Mouse (Mus musculus): Measurements from ENCODE around the gene Zw10. TPM values are rescaled to one million over a fixed set of nuclear protein-coding genes. Genes with fewer than 3 reads are reported as not detected.

Zw10 gene
- polyA plus RNA-seq, 1 experiment = 16.7 TPM

GRCm38 (mm10) chr9:49125706-49126105 is 70.3 kb downstream of the Zw10 start:
- no peak for TF ChIP-seq CTCF (IDR thresholded peaks at IDR 0.05; ENCODE audit: low read depth, low read length)
- Histone ChIP-seq H3K4me1 (ENCODE audit: control insufficient read depth, insufficient read depth, low read length) (peaks cover 1% of the 10 kb centered on the region; the same call in 1 of the 2 replicates), H3K27ac (ENCODE audit: insufficient read depth, low read depth, low read length) (no peak overlapping the region), H3K4me3 (ENCODE audit: insufficient read depth, low read length) (no peak overlapping the region)

Other genes with a start within 250 kb of the Zw10 start
- 2.7 and 2.9 TPM in 2 replicates for gene Zbtb16, start 219.4 kb upstream of the Zw10 start, polyA plus RNA-seq (2012; ENCODE audit: insufficient read depth, insufficient read length, missing spikeins)
- not detected in 2 replicates for gene Htr3a, start 144.5 kb upstream of the Zw10 start, polyA plus RNA-seq (2012; ENCODE audit: insufficient read depth, insufficient read length, missing spikeins)
- gene Htr3b, start 90.6 kb upstream of the Zw10 start, polyA plus RNA-seq (2012; ENCODE audit: insufficient read depth, insufficient read length, missing spikeins) = not detected in 2 replicates
- gene Usp28, start 70.2 kb upstream of the Zw10 start, polyA plus RNA-seq (2012; ENCODE audit: insufficient read depth, insufficient read length, missing spikeins) = 18.2 and 18.7 TPM in 2 replicates
- gene Tmprss5, start 25.6 kb downstream of the Zw10 start, polyA plus RNA-seq (2012; ENCODE audit: insufficient read depth, insufficient read length, missing spikeins) = not detected in 2 replicates
- not detected in 2 replicates for gene Gm4894, start 194.9 kb downstream of the Zw10 start, polyA plus RNA-seq (2012; ENCODE audit: insufficient read depth, insufficient read length, missing spikeins)